Mouse (Mus musculus): ENCODE data around the gene Gm20721.

- no peak for TF ChIP-seq GATA1 (IDR thresholded peaks at IDR 0.05; ENCODE audit: low read length)
- no peak for TF ChIP-seq TAL1 (IDR thresholded peaks at IDR 0.05; ENCODE audit: low read length)
Observed at GRCm38 (mm10) chr2:174358516-174358915, 12.0 kb upstream of the Gm20721 start.
